Mouse (Mus musculus) liver, adult 2 months (tissue): ENCODE measurements around the gene Nudt9. TPM values are rescaled to one million over a fixed set of nuclear protein-coding genes. Genes with fewer than 3 reads are reported as not detected.

Experiments used
- DNase-seq: peaks from one replicate; pipeline ENCODE4 v3.0.0-alpha.2; 2011; ENCODE audit warnings: low read depth, low spot score; ENCODE audit errors: extremely low read depth
- H3K27ac ChIP-seq: fragments of 200-500 bp; replicated peaks from 2 replicates; pipeline ENCODE4 v1.5.1; 2012; ENCODE audit warnings: low read depth, mild to moderate bottlenecking, control low read depth, inconsistent platforms, low read length; ENCODE audit not compliant: insufficient read depth
- H3K27me3 ChIP-seq: fragments of 200-500 bp; 2 replicates; pipeline ENCODE4 v1.6.1; 2012; ENCODE audit warnings: mild to moderate bottlenecking, moderate library complexity, low read length, inconsistent platforms; ENCODE audit not compliant: control insufficient read depth, insufficient read depth
- H3K36me3 ChIP-seq: fragments of 200-500 bp; 2 replicates; pipeline ENCODE4 v1.6.1; 2012; ENCODE audit warnings: low read length, inconsistent platforms; ENCODE audit not compliant: control insufficient read depth, insufficient read depth
- H3K4me1 ChIP-seq: fragments of 200-500 bp; 2 replicates; pipeline ENCODE4 v1.6.1; 2011; ENCODE audit warnings: low read length; ENCODE audit not compliant: control insufficient read depth, insufficient read depth
- H3K4me3 ChIP-seq: fragments of 200-500 bp; 2 replicates; pipeline ENCODE4 v1.5.1; 2011; ENCODE audit warnings: low read depth, mild to moderate bottlenecking, control low read depth, low read length, moderate library complexity; ENCODE audit not compliant: insufficient read depth
- H3K79me2 ChIP-seq: fragments of 200-500 bp; 2 replicates; pipeline ENCODE4 v1.6.1; 2012; ENCODE audit warnings: inconsistent platforms, mild to moderate bottlenecking, low read length, moderate library complexity; ENCODE audit not compliant: control insufficient read depth, insufficient read depth
- H3K9ac ChIP-seq: fragments of 200-500 bp; 2 replicates; pipeline ENCODE4 v1.6.1; 2012; ENCODE audit warnings: low read depth, mild to moderate bottlenecking, control low read depth, inconsistent platforms, low read length
- CTCF ChIP-seq: fragments of 200-500 bp; IDR thresholded peaks from 2 replicates; pipeline ENCODE4 v1.5.1; 2011; ENCODE audit warnings: low read depth, low read length, control low read depth
- POLR2A ChIP-seq: fragments of 200-500 bp; IDR thresholded peaks from 2 replicates; pipeline ENCODE4 v1.6.1; 2011; ENCODE audit warnings: low read length, control low read depth; ENCODE audit not compliant: insufficient read depth; ENCODE audit errors: extremely low read depth
- WGBS: fragments of 180-500 bp; shearing (Covaris S2); methylation state at CpG from one replicate; pipeline ENCODE4 v1.1.7; 2018; 5-methylcytosine and 5-hydroxymethylcytosine counted together
- polyA plus RNA-seq: library from polyadenylated mRNA; depleted of rRNA; stranded (reverse); fragments of >200 nt; gene quantifications from 2 replicates; pipeline ENCODE4 v1.2.3, GENCODE M21; 2012
- total RNA-seq: library from RNA; depleted of rRNA; stranded (reverse); fragments of >200 nt; gene quantifications from 2 replicates; pipeline ENCODE4 v1.2.3, GENCODE M21; 2014

The Nudt9 gene
- total and polyA plus RNA-seq, 2 experiments: 39.7 to 40.3 TPM

GRCm38 (mm10) chr5:104003955-104004354 lies 42.2 kb upstream of the Nudt9 start:
- peaks cover 48% of the 10 kb centered on the region for H3K36me3 ChIP-seq
- no peaks in the 10 kb centered on the region for H3K79me2 ChIP-seq
- TF ChIP-seq CTCF (no peak), POLR2A (no peak)
- H3K9ac ChIP-seq: no peak overlapping the region
- H3K4me1 ChIP-seq: peaks cover 5% of the 10 kb centered on the region; the same call in 1 of the 2 replicates
- H3K4me3 ChIP-seq: no peak overlapping the region
- no peaks in the 10 kb centered on the region for H3K27me3 ChIP-seq
- WGBS: 44% methylated on average over 2 of the region's 2 CpGs
- H3K27ac ChIP-seq: no peak overlapping the region
- no peak for DNase-seq

GRCm38 (mm10) chr5:104006811-104007210 lies 39.3 kb upstream of the Nudt9 start:
- no peaks in the 10 kb centered on the region for H3K27me3 ChIP-seq
- DNase-seq: no peak
- 76% methylated on average over 3 of the region's 3 CpGs for WGBS
- H3K4me3 ChIP-seq: no peak overlapping the region
- no peak for TF ChIP-seq POLR2A
- no peak for TF ChIP-seq CTCF
- H3K27ac ChIP-seq: no peak overlapping the region
- H3K9ac ChIP-seq: no peak overlapping the region
- H3K4me1 ChIP-seq: no peaks in the 10 kb centered on the region
- no peaks in the 10 kb centered on the region for H3K79me2 ChIP-seq
- peaks cover 62% of the 10 kb centered on the region for H3K36me3 ChIP-seq

- Histone ChIP-seq H3K36me3 (peaks cover 57% of the 10 kb centered on the region), H3K27ac (no peak overlapping the region), H3K9ac (no peak overlapping the region), H3K4me1 (no peaks in the 10 kb centered on the region), H3K27me3 (no peaks in the 10 kb centered on the region), H3K79me2 (no peaks in the 10 kb centered on the region), H3K4me3 (no peak overlapping the region)
- 79% methylated on average over 5 of the region's 5 CpGs for WGBS
- TF ChIP-seq CTCF (no peak), POLR2A (no peak)
- DNase-seq: no peak
Measured at GRCm38 (mm10) chr5:104007801-104008200, 38.3 kb upstream of the Nudt9 start.

- Histone ChIP-seq H3K27me3 (no peaks in the 10 kb centered on the region), H3K4me3 (no peak overlapping the region), H3K9ac (no peak overlapping the region), H3K36me3 (peaks cover 50% of the 10 kb centered on the region), H3K79me2 (no peaks in the 10 kb centered on the region), H3K4me1 (no peaks in the 10 kb centered on the region), H3K27ac (no peak overlapping the region)
- WGBS: 97% methylated on average over 3 of the region's 3 CpGs
- TF ChIP-seq CTCF (no peak), POLR2A (no peak)
- DNase-seq: no peak
Measured at GRCm38 (mm10) chr5:104009421-104009820, 36.7 kb upstream of the Nudt9 start.

GRCm38 (mm10) chr5:104010261-104010660 lies 35.8 kb upstream of the Nudt9 start:
- no peak for DNase-seq
- Histone ChIP-seq H3K4me1 (no peaks in the 10 kb centered on the region), H3K4me3 (no peak overlapping the region), H3K27ac (no peak overlapping the region), H3K27me3 (no peaks in the 10 kb centered on the region), H3K9ac (no peak overlapping the region), H3K36me3 (peaks cover 43% of the 10 kb centered on the region), H3K79me2 (no peaks in the 10 kb centered on the region)
- WGBS: 91% methylated on average over 7 of the region's 7 CpGs
- TF ChIP-seq CTCF: no peak
- no peak for TF ChIP-seq POLR2A

GRCm38 (mm10) chr5:104011419-104011818 lies 34.7 kb upstream of the Nudt9 start:
- no peak overlapping the region for H3K9ac ChIP-seq
- no peak overlapping the region for H3K27ac ChIP-seq
- no peak for DNase-seq
- no peaks in the 10 kb centered on the region for H3K27me3 ChIP-seq
- H3K4me1 ChIP-seq: no peaks in the 10 kb centered on the region
- peaks cover 3% of the 10 kb centered on the region; the same call in 1 of the 2 replicates for H3K79me2 ChIP-seq
- no peak for TF ChIP-seq POLR2A
- TF ChIP-seq CTCF: no peak
- no peak overlapping the region for H3K4me3 ChIP-seq
- H3K36me3 ChIP-seq: peaks cover 44% of the 10 kb centered on the region
